Mouse (Mus musculus): ENCODE results near the gene Neurl4. TPM values are rescaled to one million over a fixed set of nuclear protein-coding genes. Genes with fewer than 3 reads are reported as not detected.

Neurl4 gene
- total and polyA plus RNA-seq, 2 experiments: 10.1 to 20.7 TPM

DNA sequence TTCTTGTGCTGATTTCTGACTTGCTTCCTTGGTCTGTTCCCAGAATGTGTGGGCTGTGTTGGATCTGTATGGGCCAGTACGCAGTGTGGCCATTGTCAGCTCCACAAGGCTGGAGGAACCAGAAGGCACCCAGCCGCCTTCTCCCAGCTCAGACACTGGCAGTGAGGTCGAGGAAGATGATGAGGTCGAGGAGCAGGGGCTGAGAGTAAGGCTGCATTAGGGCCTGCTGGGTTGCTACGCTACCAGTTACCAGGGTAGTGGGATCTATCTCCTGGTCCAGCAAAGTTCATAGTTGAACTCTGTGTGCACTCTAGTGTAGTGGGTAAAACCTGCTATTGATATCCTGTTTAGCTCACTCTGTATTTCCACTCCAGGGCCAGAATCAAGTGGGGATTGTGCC, 8.3 kb downstream of the Neurl4 start:
- H3K27me3 ChIP-seq (ENCODE audit: control insufficient read depth, insufficient read depth, low read length): no peaks in the 10 kb centered on the region
- H3K36me3 ChIP-seq (ENCODE audit: control insufficient read depth, insufficient read depth, low read length): peaks cover 10% of the 10 kb centered on the region
- no peak overlapping the region for H3K4me3 ChIP-seq (ENCODE audit: insufficient read depth, low read depth, low read length)
- no peak overlapping the region for H3K27ac ChIP-seq (replicated peaks; ENCODE audit: insufficient read depth, low read depth, low read length)
- no peak overlapping the region for H3K9ac ChIP-seq (ENCODE audit: low read depth, low read length)
- H3K79me2 ChIP-seq (ENCODE audit: control insufficient read depth, insufficient read depth, low read length): no peaks in the 10 kb centered on the region
- no peak for DNase-seq (ENCODE audit: extremely low read depth, low read depth, low spot score)
- TF ChIP-seq CTCF (IDR thresholded peaks at IDR 0.05; ENCODE audit: low read depth, low read length) (no peak), POLR2A (IDR thresholded peaks at IDR 0.05; ENCODE audit: extremely low read depth, insufficient read depth, low read length) (no peak)
- H3K4me1 ChIP-seq (ENCODE audit: control insufficient read depth, insufficient read depth, low read length): peaks cover 3% of the 10 kb centered on the region; the same call in 1 of the 2 replicates
- WGBS: 95% methylated on average over 5 of the region's 5 CpGs

DNA sequence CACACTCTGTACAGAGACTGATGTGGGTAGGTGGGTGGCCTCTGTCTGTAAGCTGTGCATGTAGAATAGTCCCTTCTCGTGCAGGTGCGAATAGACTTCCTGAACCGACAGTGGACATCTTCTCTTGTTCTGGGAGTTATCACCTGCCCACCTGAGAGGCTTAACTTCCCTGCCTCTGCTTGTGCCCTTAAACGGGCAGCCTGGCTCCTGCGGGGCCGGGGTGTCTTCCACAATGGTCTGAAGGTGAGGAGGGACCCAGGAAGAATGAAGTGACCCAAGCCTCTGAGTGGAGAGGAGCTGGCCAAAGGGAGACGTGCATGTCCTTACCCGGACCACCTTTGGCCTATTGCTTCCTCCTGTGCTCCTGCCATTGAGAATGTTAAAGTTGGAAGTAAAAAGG, 9.3 kb downstream of the Neurl4 start:
- H3K4me3 ChIP-seq (ENCODE audit: insufficient read depth, low read depth, low read length): no peak overlapping the region
- WGBS: 96% methylated on average over 8 of the region's 8 CpGs
- no peaks in the 10 kb centered on the region for H3K27me3 ChIP-seq (ENCODE audit: control insufficient read depth, insufficient read depth, low read length)
- H3K27ac ChIP-seq (replicated peaks; ENCODE audit: insufficient read depth, low read depth, low read length): no peak overlapping the region
- H3K36me3 ChIP-seq (ENCODE audit: control insufficient read depth, insufficient read depth, low read length): peaks cover 10% of the 10 kb centered on the region
- no peak for DNase-seq (ENCODE audit: extremely low read depth, low read depth, low spot score)
- no peaks in the 10 kb centered on the region for H3K79me2 ChIP-seq (ENCODE audit: control insufficient read depth, insufficient read depth, low read length)
- H3K4me1 ChIP-seq (ENCODE audit: control insufficient read depth, insufficient read depth, low read length): peaks cover 10% of the 10 kb centered on the region
- H3K9ac ChIP-seq (ENCODE audit: low read depth, low read length): no peak overlapping the region
- TF ChIP-seq POLR2A (IDR thresholded peaks at IDR 0.05; ENCODE audit: extremely low read depth, insufficient read depth, low read length) (no peak), CTCF (IDR thresholded peaks at IDR 0.05; ENCODE audit: low read depth, low read length) (no peak)

- Histone ChIP-seq H3K36me3 (ENCODE audit: control insufficient read depth, insufficient read depth, low read length) (peaks cover 10% of the 10 kb centered on the region), H3K9ac (ENCODE audit: low read depth, low read length) (no peak overlapping the region)
Measured at GRCm38 (mm10) chr11:69910781-69911560, 10.1 kb downstream of the Neurl4 start.

DNA sequence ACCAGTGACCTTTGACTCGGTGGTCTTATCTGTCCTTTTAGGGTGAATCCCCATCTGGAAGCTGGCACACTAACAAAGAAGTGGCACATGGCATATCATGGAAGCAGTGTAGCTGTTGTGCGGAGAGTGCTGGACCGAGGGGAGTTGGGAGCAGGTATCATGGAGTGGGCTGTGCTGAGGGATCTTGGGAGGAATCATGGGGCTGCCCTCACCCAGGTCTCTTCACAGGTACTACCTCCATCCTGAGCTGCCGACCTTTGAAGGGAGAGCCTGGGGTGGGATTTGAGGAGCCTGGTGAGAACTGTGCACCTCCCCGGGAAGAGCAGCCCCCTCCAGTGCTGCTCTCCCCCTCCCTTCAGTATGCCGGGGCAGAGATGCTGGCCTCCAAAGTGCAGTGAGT, 10.8 kb downstream of the Neurl4 start:
- H3K27ac ChIP-seq (replicated peaks; ENCODE audit: insufficient read depth, low read depth, low read length): no peak overlapping the region
- 95% methylated on average over 6 of the region's 6 CpGs for WGBS
- H3K4me1 ChIP-seq (ENCODE audit: control insufficient read depth, insufficient read depth, low read length): peaks cover 14% of the 10 kb centered on the region
- TF ChIP-seq POLR2A (IDR thresholded peaks at IDR 0.05; ENCODE audit: extremely low read depth, insufficient read depth, low read length): no peak
- no peak for TF ChIP-seq CTCF (IDR thresholded peaks at IDR 0.05; ENCODE audit: low read depth, low read length)
- no peaks in the 10 kb centered on the region for H3K27me3 ChIP-seq (ENCODE audit: control insufficient read depth, insufficient read depth, low read length)
- H3K36me3 ChIP-seq (ENCODE audit: control insufficient read depth, insufficient read depth, low read length): peaks cover 14% of the 10 kb centered on the region
- no peak for DNase-seq (ENCODE audit: extremely low read depth, low read depth, low spot score)
- no peaks in the 10 kb centered on the region for H3K79me2 ChIP-seq (ENCODE audit: control insufficient read depth, insufficient read depth, low read length)
- no peak overlapping the region for H3K4me3 ChIP-seq (ENCODE audit: insufficient read depth, low read depth, low read length)
- no peak overlapping the region for H3K9ac ChIP-seq (ENCODE audit: low read depth, low read length)

More at GRCm38 (mm10) chr11:69910781-69911560, 10.1 kb downstream of the Neurl4 start:
- Histone ChIP-seq H3K4me1 (ENCODE audit: control insufficient read depth, insufficient read depth, low read length) (peaks cover 14% of the 10 kb centered on the region), H3K27ac (replicated peaks; ENCODE audit: insufficient read depth, low read depth, low read length) (no peak overlapping the region), H3K4me3 (ENCODE audit: insufficient read depth, low read depth, low read length) (no peak overlapping the region), H3K79me2 (ENCODE audit: control insufficient read depth, insufficient read depth, low read length) (no peaks in the 10 kb centered on the region), H3K27me3 (ENCODE audit: control insufficient read depth, insufficient read depth, low read length) (no peaks in the 10 kb centered on the region)
- WGBS: 87% methylated on average over 17 of the region's 17 CpGs
- DNase-seq (ENCODE audit: extremely low read depth, low read depth, low spot score): no peak
- no peak for TF ChIP-seq POLR2A (IDR thresholded peaks at IDR 0.05; ENCODE audit: extremely low read depth, insufficient read depth, low read length)
- no peak for TF ChIP-seq CTCF (IDR thresholded peaks at IDR 0.05; ENCODE audit: low read depth, low read length)

DNA sequence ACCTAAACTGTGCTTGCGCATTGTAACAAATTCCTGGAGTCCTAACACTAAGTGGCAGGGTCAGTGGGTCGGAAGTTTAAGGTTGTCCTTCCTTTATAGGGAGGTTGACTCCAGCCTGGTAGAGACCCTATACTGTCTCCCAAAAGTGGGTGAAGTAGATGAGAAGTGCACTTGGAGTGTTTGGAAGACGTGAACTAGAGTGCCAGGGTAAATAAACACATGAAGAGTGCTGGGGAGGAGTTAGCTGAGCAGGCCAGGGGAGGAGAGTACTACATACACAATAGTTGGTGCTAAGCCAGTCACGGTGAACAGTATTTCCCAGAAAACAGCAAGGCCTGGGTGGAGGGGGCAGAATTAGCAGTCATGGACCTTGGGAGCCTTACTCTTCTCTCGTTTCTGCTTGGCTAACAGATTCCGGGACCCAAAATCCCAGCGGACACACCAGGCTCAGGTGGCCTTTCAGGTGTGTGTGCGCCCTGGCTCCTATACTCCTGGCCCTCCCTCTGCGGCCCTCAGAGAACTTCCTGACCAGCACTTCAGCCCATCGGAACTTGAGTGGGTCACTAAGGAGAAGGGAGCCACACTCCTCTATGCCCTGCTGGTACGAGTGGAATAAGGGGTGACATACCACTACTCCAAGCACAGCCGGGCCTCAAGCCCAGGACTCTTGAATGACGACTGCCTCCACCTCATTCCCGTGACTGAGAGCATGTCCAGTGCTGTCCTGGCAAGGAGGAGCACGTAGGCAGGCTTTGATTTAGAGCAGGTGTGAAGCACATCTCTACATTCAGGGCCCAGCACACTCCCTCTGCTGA, 12.1 kb downstream of the Neurl4 start:
- TF ChIP-seq POLR2A (IDR thresholded peaks at IDR 0.05; ENCODE audit: extremely low read depth, insufficient read depth, low read length) (no peak), CTCF (IDR thresholded peaks at IDR 0.05; ENCODE audit: low read depth, low read length) (no peak)
- Histone ChIP-seq H3K27me3 (ENCODE audit: control insufficient read depth, insufficient read depth, low read length) (no peaks in the 10 kb centered on the region), H3K79me2 (ENCODE audit: control insufficient read depth, insufficient read depth, low read length) (no peaks in the 10 kb centered on the region), H3K4me1 (ENCODE audit: control insufficient read depth, insufficient read depth, low read length) (peaks cover 14% of the 10 kb centered on the region), H3K4me3 (ENCODE audit: insufficient read depth, low read depth, low read length) (peak overlapping the region; percentile 86; the same call in 1 of the 2 replicates), H3K9ac (ENCODE audit: low read depth, low read length) (no peak overlapping the region), H3K27ac (replicated peaks; ENCODE audit: insufficient read depth, low read depth, low read length) (no peak overlapping the region), H3K36me3 (ENCODE audit: control insufficient read depth, insufficient read depth, low read length) (peaks cover 12% of the 10 kb centered on the region)
- no peak for DNase-seq (ENCODE audit: extremely low read depth, low read depth, low spot score)
- 70% methylated on average over 15 of the region's 15 CpGs for WGBS

Data from liver, adult 2 months (tissue).